Mouse (Mus musculus): ENCODE data around the gene Sh2b3.

Sh2b3 gene

DNA sequence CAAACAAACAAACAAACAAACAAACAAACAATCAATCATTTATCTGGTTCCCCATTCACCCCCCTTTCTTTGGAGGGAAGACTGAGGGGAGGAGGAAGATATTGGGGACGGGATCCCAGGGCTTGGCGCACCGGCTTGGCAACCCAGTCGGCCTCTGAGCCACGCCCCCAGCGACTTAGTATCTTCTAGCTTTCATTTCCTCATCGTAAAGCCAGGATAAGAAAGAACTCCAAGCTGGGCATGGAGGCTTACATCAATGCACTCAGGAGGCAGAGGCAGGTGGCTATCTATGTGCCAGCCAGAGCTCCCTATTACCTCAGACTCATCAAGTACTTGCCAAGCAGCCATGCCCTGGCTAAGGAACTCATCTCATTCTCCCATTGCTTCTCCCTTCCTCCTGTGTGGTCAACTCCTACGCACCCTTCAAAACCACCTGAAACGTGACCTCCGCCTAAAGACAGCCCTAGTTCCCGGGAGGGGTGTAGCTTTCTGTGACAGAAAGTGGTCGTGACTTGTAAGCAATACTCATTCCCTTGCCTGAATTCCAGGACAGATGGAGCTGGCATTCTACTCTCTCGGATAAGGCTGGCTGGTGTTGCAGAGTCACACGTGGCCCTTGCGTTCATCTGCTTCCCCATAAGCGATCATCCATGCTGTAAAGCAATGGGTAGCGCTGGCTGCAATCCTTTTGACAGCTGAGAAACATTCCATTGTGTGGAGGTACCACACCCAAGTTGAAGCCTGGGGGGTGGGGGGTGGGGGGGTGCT lies 5.9 kb upstream of the Sh2b3 start:
- no peak for DNase-seq (ENCODE audit: low spot score)

DNA sequence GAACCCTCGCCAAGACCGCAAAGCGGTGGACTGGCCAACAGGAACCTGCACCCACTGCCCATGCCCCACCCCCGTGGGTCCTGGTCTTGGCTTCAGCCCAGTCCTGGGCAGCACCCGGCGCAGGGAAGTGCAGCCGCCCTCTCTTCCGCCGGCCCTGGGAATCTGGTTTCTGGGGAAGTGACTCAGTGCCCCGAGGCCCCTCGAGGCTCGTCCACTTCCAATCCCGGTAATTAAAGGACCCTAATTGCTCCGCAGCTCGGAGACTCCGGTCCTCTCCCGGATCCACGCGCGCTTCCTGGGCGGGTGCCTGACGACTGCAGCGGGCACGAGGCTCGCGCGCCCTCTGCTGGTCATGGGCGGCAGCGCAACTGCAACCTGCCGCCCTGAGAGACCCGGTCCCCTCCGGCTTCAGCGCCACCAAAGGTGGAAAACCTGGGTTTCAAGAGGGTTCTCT lies 5.2 kb upstream of the Sh2b3 start:
- DNase-seq (ENCODE audit: low spot score), result peak; percentile 81

DNA sequence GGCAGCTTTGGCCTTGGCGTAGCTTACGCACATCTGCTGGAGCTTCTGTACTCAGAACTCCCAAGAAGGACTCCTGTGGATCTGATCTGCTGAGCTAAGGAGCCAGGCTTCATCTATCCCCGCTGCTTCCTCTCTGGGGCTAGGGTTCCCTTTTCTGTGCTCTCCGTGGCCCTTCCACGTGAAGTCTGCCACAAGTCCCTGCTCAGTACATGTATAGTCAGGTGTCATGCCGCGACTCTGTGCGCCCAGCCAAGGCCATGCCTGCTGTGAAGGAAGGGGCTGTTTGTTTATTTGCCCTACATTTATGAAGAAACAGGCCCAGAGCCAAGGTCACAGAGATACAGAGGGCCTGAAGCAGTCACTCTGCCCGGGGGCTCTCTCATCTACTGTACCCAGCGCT lies 4.5 kb upstream of the Sh2b3 start:
- no peak for DNase-seq (ENCODE audit: low spot score)

DNA sequence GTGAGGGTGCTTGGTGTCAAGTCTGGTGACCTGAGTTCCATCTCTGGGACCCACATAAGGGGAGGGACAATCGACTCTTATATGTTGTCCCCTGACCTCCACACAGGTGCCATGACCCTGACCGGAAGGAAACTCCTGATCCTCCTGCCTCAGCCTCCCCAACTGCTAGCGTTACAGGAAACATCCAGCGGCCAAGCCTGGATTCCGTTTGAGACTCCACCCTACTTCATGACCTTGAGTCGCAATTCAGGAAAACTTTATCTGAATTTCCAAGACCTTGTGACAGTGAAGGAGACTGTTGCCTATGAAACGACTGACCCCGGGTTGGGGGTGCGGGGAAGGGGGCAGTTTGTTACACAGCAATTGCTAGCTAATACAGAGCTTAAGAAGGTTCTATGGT lies 4.1 kb upstream of the Sh2b3 start:
- DNase-seq (ENCODE audit: low spot score), result no peak

DNA sequence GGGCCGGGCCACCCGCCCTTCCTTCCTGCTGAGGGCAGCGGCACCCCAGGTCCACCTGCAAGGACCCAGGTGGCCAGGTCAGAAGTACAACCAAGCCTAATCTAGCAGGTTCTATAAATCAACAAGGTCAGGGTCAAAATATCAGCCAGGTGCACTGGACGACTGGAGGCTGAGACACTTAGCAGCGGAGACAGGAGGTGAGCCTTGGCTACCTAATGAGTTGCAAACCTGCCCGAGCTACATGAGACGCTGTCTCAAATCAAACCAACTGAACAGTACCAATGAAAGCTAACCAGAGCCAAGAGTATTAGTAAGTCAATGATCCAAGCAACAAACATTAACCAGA lies 1.7 kb upstream of the Sh2b3 start:
- no peak for DNase-seq (ENCODE audit: low spot score)

DNA sequence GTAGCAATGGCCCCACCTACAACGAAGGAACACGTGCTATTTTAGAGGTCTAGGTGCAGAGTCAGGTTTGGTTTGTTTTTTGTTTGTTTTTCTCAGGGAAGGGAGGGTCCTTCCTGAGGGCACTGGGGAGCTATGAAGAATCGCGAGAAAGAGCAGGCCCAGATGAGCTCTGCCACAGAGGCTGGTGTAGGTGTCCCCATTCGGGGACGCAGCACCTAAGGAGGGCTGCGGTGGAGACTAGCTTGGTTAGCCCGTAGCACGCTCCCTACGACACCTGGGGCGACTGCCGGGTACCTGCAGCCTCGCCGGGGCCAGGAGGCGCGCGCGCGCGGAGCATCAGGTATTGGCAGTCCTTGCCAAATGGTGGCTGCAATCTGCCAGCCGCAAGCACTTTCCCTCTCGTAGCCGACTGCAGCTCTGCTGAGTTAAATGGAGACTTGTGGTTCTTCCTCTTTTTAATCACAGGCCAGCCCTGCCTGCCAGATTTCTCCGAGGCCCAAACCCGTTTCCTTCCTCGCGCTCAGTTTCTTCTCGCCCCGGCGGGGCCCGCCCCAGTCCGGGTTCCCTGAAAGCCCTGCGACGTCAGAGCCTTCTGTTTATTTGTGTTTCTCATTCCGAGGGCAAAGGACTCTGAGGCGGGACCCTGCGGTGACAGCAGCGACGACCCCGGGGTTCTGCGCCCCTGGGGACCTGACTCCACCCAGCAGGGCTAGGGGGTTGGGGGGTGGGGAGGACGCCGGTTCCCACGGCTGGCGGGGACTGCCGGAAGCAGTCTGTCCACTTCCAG lies 1.1 kb upstream of the Sh2b3 start:
- DNase-seq (ENCODE audit: low spot score), result peak; percentile 69

DNA sequence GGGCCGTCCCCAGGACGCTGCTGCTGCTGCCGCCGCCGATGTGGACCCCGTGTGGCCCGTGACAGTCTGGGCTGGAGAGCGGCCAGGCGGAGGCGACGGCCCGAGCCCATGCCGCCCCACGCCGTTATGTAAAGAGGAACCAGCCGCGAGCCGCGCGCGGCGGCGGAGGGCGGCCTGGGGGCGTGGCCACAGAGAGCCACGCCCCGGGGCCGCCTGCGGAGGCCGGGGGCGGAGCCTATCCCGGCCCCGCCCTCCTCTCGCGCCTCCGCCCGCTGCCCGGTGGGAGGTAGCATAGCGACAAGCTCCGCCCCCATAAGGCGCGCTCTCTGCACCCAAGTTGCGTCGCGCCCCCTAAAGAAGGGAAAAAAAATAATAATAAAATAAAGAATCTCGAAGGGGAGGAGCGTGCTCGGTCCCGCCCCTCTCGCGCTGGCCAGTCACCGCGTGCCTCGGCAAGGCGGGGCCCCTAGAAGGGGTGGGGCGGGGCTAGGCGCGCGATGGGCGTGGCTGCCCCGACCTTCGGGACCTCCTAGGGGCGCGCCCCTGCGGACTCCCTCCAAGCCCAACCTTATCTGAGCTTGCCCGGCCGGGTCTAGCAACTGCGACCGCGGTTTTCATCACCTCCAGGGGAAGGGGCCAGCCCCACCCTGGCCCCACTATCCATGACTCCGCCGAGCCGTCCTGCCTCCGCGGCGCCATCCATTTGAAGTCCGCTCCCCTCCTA lies 592 bp downstream of the Sh2b3 start:
- peak; percentile 92 for DNase-seq (ENCODE audit: low spot score)

DNA sequence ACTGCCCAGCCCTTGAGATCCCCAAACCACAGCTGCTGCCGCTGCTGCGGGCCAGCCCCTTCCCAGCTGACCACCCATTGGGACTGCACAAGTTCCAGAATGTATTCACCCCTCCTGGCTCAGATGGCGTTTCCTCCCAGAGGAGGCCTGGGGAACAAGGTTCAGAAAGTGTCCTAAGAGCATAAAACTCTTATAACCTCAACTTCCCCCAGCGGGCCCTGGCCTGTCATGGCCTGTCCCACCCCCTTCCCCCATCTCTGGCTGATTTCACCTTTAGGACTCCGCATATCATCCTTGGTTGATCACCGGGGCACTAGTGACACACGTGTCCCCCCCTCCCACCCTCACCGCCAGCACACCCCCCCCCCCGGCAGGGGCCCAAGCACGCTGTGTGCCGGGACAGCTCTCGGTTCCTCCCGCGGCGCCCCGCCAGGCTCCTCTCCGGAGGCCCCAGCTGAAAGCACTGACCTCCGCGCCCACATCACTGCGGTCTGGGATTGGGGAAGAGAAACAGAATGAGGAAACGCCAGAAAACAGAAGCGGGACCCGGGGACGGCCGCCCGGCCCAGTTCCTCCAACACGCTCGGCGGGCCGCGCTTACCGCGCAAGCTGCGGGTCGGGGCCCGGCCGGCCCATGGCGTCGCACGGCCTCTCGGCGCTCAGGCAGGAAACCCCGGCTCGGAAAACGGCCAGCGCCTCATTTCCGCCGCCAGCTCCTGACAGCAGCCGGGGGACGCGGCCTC lies 1.3 kb downstream of the Sh2b3 start:
- DNase-seq (ENCODE audit: low spot score), result no peak

DNA sequence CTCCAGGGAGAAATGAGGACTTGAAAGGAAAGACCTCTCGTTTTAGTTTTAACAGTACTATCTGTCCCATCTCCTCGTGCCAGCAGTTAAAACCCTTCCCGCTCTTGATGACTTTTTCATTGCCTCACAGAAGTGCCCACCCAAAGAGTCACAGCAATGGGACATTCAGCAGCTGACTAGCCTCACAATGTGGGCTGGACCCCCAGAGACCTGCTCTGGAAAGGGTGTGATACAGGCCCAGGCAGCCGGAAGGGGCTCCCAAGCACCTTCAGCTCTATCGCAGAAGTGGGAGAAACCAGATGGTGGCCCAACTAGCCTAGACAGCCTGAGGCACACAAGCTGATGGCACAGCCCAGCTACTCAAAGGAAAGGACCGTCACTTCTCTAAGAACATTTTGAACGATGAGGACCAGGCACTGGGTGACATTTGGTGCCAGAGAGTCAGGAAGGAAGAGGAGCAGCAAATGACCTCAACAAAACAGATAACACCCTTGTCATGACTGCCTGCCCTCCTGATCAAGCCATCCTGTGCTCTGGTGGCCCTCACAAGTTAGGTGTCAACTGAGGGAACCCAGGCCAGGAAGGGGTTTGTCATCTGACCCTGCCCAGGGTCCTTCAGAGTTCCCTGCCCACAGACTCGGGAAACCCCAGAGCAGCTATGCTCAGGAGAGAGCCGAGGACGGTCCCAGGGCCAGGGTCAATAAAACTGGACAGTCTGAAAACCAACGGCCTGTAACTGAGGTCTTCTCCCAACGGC lies 2.3 kb downstream of the Sh2b3 start:
- no peak for DNase-seq (ENCODE audit: low spot score)

DNA sequence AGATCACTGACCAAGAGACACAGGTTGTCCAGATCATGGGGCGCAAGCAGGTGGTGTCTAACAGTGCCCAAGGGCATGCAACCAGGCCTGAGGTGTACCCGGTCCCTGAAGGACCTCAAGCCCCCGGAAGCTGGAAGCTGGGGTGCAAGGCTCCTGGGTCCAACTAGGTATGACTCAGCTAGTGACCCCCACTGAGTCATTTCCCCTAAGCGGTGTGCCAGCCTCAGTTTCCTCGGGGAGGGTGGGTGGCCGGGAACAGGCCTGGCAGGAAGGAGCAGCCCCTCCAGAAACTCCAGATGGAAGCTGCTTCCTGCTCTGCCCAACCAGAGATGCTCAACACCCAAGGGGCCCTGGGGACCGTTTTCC lies 3.2 kb downstream of the Sh2b3 start:
- DNase-seq (ENCODE audit: low spot score), result no peak

DNA sequence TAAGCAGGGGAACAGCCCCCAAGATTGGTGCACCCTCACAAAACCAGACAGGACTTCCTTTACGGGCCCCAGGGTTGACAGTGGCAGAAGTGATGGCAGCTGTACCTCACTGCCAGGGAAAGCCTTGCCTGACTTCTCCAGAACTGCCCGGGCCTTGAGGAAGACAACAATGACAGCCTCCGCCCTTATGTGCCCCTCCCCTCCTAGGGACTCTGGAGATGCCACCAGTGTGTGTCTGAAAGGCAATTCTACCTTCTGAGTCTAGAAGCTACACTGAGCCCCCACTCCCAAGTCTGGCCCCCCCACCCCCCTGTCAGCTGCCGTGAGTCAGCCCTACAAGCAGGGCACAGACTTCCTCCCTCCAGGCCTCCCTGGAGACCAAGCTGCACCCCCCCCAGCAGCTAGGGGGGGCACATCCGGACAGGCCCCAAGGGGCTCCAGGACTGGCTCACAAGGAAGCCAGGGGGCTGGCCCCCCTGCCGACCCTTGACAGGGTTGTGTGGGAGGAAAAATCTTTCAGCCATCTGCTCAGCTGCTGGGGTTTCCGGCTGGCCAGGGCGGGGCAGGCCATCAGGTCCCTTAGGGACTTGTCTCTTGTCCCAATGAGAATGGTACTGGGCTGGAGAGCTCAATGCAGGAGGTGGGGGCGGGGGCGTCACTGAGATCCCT lies 3.7 kb downstream of the Sh2b3 start:
- DNase-seq (ENCODE audit: low spot score), result peak; percentile 57

DNA sequence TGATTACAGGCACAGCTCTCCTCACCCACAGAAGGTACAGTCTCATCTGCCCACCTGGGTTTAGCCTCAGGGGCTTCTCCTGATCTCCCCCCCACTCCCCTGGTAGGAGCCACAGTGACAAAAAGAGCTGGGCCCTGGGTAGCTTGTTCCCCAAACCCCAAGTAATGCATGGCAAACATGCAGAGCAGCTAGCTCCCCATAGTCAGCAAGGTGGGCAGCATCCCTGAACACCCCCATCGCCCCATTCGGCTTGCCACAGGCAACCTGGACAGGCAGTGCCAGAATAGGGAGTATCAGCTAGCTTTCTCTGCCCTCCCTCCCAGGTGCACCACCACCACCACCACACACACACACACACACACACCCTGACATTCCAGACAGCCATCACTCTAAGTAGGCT lies 4.3 kb downstream of the Sh2b3 start:
- no peak for DNase-seq (ENCODE audit: low spot score)

DNA sequence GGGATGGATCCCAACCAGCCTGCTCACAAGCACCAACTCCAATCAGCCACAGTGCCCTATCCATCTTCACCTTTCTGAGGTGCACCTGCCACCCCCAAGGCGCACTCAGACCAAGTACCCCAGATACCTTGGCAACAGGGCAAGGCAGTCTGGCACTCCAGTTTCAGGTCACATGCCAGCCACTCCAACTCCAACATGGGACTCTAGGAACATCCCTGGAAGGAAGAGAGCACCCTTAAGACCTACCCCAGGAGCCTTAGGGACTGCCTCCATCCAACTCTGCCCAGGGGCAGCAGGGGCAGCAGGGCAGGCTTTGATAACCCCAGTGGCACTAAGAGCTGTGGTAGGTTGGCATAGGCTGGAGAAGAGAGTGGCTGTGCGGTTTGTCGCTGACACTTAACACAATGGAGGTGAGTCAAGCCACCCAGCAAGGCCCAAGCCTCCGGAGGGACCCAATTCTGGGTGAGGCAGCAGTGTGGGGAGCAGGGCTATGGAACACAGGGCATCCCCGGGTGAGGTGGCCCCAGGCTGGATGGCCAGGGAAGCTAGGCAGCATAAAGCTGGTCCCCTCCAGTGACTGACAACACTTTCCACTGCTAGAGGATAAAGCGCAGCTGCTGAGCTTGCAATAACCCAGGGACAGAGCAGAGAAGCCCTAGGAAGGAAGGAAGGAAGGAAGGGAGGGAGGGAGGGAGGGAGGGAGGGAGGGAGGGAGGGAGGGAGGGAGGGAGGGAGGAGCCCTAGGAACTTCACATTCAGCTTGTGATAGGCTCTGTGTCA lies 4.9 kb downstream of the Sh2b3 start:
- no peak for DNase-seq (ENCODE audit: low spot score)

DNA sequence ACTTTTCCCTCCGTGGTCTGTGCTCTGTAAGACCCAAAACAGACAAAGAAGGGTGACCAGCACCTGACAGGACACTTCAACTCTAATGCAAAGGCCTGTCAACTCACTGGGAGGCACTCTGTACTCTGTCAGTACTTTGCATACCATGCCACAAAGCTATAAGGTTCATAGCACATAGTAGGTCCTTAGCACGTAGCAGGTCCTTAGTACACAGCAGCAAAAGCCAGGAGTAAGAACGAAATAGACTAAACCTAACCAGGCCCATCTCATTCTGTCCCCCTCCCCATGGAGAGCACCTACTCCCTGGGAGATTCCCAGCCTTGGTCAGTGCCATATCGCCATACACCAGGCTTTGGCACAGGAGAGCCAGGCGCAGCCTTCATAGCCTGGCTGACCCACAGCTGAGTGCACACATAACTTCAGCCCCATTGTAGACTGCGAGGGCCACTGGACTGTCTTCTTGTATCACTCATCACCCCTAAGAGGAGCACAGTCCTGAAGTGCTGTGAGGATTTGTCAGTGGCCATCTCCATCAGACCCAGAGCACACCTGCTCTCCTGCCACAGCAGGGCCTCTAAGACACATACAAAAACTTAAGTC lies 6.3 kb downstream of the Sh2b3 start:
- no peak for DNase-seq (ENCODE audit: low spot score)

DNA sequence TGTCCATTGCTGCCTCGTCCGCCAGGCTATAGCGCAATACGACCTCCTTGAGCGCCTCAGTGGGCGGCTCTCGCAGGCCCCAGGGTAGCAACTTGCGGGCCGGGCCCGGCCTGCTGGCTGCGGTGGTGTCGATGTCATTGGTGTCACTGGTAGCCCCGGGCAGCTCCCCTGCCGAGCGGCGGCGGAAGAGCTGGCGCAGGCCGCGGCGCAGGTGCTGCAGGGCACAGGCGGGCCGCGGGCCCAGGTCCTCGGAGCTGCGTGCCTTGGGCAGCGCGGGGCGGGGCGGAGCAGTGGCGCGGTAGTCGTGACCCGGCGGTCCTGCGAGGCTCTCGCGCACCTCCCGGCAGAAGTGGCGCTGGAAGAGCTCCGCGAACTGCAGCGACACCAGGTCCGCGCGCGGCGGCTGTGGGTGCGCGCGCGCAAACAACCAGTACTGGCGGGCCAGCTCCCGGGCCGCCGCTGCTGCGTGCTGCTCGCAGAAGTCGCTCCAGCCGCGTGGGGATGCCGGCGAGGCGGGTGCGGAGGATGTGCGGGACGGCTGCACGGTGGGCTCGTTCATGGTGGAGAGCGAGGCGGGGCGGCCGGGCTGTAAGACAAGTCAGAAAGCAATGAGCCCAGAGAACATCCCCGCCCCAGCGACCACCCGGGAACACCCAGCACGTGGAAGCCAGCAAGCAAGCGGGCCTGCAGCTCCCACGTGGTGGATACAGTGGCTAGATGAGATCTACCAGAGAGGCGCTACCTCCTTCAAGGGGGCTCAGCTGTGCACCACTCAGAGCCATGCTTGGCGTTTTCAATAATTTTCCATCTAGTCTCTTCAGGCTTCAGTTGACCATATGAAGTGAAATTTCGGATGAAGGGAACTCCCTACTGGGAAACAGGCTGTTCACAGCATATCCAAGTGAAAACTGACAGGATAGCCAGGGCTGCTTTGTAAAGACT lies 8.7 kb downstream of the Sh2b3 start:
- DNase-seq (ENCODE audit: low spot score), result no peak

DNA sequence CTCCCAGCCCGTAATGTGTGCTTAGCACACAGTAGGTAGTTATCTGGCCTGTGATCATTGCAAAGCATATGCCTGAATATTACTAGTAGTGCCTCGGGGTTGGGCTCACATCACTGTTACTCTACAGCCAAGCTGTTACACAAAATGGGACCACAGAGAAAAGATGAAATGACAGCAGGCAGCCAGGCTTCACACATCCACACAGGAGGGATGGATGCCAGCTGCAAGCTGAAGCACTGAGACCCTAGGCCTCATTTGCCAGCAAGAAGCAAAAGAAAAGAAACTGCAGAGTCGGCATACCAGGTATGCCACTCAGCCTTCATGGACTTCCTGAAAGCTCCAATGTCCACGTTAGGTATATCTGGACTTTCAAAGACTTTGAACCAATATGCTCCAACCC lies 9.6 kb downstream of the Sh2b3 start:
- no peak for DNase-seq (ENCODE audit: low spot score)

DNA sequence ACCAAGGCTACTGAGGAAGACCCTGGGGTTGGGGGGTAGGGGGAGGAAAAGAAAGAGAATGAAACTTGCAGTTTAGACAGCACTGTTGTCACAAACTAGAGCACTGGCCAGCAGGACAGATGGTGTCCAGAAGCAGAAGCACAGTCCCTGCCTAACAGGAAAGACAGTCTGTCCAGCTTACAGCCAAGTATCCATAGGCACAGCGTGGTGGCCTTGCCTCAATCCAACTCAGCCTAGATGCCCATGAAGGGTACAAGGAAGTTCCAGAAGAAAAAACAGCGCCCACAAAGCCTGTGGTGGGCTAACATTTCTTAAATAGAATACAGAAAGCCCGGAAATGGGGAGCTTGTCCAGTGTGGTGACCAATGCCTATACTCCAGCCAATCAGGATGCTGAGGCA lies 11.8 kb downstream of the Sh2b3 start:
- no peak for DNase-seq (ENCODE audit: low spot score)

DNA sequence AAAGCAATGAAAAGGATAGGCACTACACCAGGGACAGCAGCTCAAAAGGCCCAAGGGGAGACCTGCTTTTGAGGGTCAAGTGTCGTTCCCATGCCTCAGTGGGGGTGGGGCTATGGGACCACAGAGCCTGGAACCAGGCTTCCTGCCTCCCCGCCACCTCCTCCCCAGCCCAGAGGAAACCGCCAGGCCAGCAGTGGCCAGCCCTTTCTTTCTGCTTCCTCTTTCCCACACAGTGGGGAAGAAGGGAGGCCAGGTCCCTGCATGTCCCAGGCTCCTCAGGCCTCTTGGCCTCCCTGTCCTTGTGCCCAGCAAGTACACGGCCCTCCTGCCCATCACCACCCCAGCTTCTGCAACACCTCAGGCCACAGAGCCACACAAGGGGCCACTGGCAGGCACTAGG lies 13.3 kb downstream of the Sh2b3 start:
- no peak for DNase-seq (ENCODE audit: low spot score)

DNA sequence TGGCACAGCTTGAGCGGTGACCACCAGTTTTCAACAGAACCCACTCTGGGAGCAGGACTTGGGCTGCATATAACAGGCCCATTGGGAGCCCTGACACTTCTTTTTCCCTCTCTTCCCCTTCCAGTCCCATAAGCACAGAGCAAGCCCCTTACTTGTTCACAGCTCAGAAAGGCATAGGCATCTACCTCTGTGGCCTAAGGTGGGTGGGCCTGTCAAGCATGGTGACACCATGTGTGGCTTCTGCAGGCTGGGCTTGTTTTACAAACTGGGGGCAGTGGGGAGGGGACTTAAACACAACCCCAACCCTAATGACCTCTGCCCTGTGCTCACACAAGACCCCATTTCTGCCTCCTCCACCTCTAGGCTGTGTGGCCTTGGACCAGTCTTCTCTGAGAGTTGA lies 13.8 kb downstream of the Sh2b3 start:
- DNase-seq (ENCODE audit: low spot score), result no peak

Measured in T-cell, adult 2 months (primary cell).